Mouse (Mus musculus) liver, adult 10 weeks (tissue): ENCODE results near the gene Usp49. TPM values are rescaled to one million over a fixed set of nuclear protein-coding genes. Genes with fewer than 3 reads are reported as not detected.

Experiments used
- polyA plus RNA-seq: library from polyadenylated mRNA; stranded (reverse); fragments of 350-450 nt; fragmentation: Illumina TruSeq; extraction: RNeasy Lipid Tissue Mini Kit (QIAGEN cat#74804); gene quantifications from one replicate; pipeline ENCODE4 v1.2.3, GENCODE M21; 2014; ENCODE audit warnings: low read depth, low replicate concordance

The Usp49 gene
- 1.2 TPM for polyA plus RNA-seq

DNA sequence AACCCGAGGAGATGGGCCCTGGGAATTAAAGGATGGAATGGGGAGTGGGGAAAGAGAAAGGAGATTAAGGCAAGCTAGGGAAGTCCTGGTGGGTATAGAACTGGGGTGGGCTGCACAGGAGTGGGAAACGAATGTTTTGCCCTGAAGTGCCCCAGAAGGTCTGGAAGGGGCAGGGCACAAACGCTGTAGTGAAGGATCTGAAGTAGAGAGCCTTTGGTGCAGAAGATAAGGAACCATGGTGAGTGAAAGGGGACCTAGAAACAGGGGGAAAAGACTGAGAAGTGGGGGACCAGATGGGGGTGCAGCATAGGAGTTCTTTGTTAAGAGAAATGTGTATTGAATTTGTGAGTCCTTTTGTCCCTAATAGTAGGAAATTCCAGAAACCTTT, at the start of gene Usp49:
TSS of gene Usp49 (plus strand) at position 13 of the 388 bp plus-strand sequence.

DNA sequence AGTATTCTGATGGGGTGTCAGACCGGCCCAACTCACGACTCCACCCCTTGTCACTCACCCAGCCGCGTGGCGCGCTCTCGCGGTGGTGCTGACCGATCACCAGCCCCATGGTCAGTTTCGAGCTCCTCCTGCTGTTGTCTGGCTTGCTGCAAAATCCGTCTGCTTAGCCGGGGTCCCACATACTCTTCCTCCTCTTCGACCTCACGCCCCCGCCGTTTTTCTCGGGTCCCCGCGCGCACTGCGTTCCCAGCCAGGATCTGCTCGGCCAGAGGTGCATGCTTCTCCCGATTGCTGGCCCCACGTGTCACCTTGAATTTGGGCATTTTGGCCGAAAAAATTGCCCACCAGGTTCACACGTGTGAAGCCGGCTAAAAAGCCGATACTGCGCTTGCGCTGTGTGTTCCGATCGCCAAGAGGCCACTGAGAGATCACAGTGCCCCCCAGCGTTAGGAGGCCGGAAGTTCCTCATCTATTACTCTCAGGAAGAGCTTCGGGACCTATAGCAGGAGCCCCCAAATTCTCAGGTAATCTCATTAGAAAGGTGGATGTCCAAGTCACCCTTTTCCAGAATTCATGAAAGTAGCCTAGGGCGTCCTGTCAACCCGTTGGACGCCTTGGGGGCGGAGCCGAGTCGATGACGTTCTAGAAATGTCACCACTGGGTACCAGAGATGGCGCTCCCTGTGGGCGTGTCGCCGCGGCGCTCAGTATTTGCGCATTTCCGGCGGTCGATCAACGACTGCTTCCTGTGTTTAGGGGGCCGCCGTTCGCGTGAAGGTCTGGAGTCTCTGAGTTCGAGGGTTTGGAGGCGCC, 19.4 kb upstream of the Usp49 start, which contains the start of the genes Bysl, Med20 and Gm20517:
TSS of gene Bysl (minus strand) at position 644 of the 812 bp plus-strand sequence.
TSS of gene Med20 (plus strand) at position 734 of the 812 bp plus-strand sequence.
TSS of gene Gm20517 (plus strand) at position 741 of the 812 bp plus-strand sequence.

DNA sequence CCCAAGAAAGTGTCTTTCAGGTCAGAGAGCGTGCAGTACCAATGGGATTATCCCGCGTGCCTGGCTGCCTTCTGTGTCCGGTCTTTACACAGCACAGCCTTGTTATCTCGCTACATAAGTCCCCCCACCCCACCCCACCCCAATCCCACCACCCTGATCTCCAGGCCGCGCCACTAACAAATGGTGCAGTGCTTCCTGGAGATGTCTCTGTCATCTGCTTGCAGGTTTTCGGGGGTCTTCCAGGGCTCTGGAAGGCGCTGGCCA, 57.8 kb downstream of the Usp49 start, which contains the start of gene Tomm6:
TSS of gene Tomm6 (minus strand) at position 43 of the 264 bp plus-strand sequence.

DNA sequence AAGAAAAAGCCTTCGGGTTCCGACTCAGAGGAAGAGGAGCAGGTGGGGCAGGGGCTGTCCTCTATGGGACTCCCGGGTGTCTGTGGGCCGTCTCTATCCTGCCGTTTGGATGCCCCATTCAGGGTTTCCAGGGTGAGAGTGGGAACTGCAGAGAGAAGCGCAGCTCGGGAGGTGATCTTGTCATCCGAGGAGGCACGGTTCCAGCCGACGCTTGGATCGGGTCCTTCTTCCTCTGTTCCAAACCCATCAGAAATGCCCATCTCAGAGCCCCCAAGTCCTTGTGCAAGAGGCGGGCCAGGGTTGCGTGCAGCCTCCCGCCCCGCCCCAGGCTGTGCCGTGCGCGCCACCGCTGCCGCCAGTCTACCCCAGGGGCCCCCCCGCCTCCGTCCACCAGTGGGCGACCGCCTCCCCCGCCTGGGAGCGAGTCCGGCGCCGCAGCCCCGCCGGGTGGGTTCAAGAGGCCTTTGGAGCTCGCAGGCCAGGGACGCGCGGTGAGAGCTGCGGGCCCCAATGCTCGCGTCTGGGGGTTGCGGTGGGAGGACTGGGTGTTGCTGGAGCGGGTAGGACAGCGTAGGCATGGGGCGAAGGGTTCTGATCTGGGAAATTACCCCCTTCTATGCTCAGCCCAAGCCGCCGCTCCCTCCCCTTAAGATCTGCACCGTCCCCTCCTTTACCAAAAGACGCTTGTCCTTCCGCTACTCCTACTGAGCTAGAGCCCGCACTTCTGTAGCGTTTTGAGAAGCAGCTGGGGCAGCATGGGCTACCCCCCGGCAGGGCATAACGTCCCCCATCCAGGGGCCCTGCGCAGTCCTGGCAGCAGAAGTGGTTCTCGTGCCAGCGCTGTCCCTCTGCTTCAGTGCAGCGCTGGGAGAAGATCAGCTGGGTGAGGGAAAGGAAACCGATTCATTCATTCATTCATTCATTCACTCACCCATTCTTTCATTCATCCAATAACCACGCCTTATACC, 58.4 kb downstream of the Usp49 start, which contains the start of gene Frs3:
TSS of gene Frs3 (plus strand) at position 423 of the 968 bp plus-strand sequence.

DNA sequence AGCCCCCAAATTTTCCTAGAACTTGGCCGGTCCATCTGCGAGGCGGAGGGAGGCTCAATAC, 63.8 kb downstream of the Usp49 start, which contains the start of gene Gm21981:
TSS of gene Gm21981 (minus strand) at position 14 of the 61 bp plus-strand sequence.

DNA sequence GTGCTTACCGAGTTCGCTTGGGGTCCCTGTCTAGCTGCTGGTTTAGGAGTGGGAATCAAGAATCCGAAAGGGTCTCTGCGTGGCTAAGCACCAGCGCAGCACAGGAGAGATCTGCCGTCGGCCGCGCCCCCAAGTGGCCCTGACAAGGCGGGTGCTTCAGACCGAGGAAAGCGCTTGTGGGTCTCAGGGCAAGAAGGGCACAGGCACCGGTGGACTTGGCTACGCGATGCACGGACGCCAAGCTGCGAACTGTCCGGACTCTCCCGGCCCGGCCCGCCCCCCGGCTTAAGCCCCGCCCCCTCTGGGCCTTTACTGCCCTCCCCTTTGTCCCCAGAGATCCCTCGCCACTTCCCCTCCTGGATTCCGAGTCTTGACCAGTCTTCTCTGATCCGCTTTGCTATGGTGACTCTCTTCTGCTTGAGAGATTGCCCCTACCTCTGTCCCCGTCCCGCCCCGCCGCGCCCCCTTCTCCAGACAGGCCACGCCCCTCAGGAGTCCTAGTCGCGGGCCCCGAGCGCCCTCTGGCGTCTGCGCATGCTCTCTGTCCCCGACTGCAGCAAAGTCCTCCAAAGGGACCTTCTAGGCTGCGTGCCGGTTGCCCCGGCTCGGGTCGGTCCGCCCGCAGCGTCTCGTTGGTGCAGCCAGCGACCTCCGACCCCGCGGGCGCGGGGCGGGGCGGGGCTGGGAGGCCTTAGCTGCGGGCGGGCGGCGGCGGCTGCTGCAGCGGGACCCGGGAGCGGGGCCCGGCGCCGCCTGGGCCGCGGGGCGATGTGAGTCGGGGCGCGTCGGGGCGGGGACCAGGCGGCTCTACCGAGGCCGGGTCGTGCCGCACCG, 64.2 kb downstream of the Usp49 start, which contains the start of gene Prickle4:
TSS of gene Prickle4 (minus strand) at position 234 of the 834 bp plus-strand sequence.

DNA sequence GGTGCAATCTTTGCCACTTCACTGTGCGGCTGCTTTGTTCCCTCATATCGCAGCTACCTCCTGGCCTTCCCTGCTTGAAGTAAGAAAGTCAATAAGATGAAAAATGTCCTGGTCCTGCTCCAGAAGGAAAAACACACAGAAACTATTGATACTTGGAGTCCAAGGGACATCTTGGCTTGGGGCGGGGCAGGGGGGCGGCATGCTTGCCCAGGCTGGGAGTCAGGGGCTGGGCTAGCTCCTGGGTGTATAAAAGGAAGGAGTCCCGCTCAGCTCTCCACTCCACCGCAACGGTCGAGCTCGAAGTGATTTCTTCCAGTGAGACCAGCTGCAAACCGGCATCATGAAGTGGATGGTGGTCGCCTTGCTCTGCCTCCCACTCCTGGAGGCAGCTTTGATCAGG, 96.1 kb downstream of the Usp49 start, which contains the start of gene Pgc:
TSS of gene Pgc (plus strand) at position 277 of the 400 bp plus-strand sequence.

Other genes starting within 250 kb of the Usp49 start
- gene Guca1b, start 245.3 kb upstream of the Usp49 start, polyA plus RNA-seq: not detected
- gene Guca1a, start 230.1 kb upstream of the Usp49 start, polyA plus RNA-seq: not detected
- gene AI661453, start 194.1 kb upstream of the Usp49 start, polyA plus RNA-seq: 1.0 TPM
- 6.5 TPM for gene 1700001C19Rik, start 193.3 kb upstream of the Usp49 start, polyA plus RNA-seq
- gene Taf8, start 128.4 kb upstream of the Usp49 start, polyA plus RNA-seq: 2.4 TPM
- 3.1 TPM for gene Ccnd3, start 125.6 kb upstream of the Usp49 start, polyA plus RNA-seq
- gene Bysl, start 19.2 kb upstream of the Usp49 start, polyA plus RNA-seq: 1.1 TPM
- 8.6 TPM for gene Med20, start 19.1 kb upstream of the Usp49 start, polyA plus RNA-seq
- 0.32 TPM for gene Gm20517, start 19.1 kb upstream of the Usp49 start, polyA plus RNA-seq
- gene Tomm6, start 57.7 kb downstream of the Usp49 start, polyA plus RNA-seq: 32.8 TPM
- 0.79 TPM for gene Frs3, start 58.3 kb downstream of the Usp49 start, polyA plus RNA-seq
- not detected for gene Gm21981, start 63.8 kb downstream of the Usp49 start, polyA plus RNA-seq
- not detected for gene Prickle4, start 64.0 kb downstream of the Usp49 start, polyA plus RNA-seq
- not detected for gene Pgc, start 96.2 kb downstream of the Usp49 start, polyA plus RNA-seq
- gene Tfeb, start 106.3 kb downstream of the Usp49 start, polyA plus RNA-seq: 0.77 TPM
- not detected for gene Mdfi, start 204.0 kb downstream of the Usp49 start, polyA plus RNA-seq